Mouse (Mus musculus): ENCODE results near the gene Runx2.

DNA sequence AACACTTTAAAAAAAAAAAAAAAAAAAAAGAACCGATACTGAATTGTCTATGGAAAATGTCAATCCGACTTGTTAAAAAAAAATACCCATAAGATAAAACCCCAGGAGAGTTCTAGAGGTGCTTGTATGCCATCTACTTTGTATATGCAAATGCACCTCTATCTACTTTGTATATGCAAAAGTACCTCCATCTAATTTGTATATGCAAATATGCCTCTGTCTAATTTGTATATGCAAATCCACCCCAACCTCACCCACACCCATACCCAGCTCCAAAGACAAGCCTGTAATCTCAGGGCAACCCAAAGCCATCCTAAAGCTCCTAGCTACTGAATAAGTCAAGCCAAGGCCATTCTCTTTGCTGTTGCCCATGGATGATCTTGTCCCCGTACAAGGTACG is 203.1 kb downstream of the Runx2 start:
- TF ChIP-seq CHD2 (IDR thresholded peaks at IDR 0.05; ENCODE audit: low read depth, low read length) (no peak), ZC3H11A (IDR thresholded peaks at IDR 0.05; ENCODE audit: borderline replicate concordance, low read depth, low read length) (no peak), MAFK (IDR thresholded peaks at IDR 0.05; ENCODE audit: insufficient read depth, low read depth, low read length) (no peak)

Data from ES-E14 (cell line).